Mouse (Mus musculus): ENCODE results near the gene Ephx4.

The Ephx4 gene

GRCm38 (mm10) chr5:107436185-107436584, 33.6 kb downstream of the Ephx4 start:
- no peak for DNase-seq

- peak; percentile 20 for DNase-seq
Measured at GRCm38 (mm10) chr5:107436587-107437209, 34.2 kb downstream of the Ephx4 start.

- DNase-seq, result peak; percentile 97
Measured at GRCm38 (mm10) chr5:107437464-107438281, 35.1 kb downstream of the Ephx4 start, which contains the start of gene Btbd8. Gene Btbd8, plus strand, starts transcription at chr5:107437997.

- no peak for DNase-seq
Measured at GRCm38 (mm10) chr5:107438353-107438752, 35.8 kb downstream of the Ephx4 start.

- DNase-seq, result no peak
Measured at GRCm38 (mm10) chr5:107441881-107442280, 39.3 kb downstream of the Ephx4 start.

GRCm38 (mm10) chr5:107444251-107444650, 41.7 kb downstream of the Ephx4 start:
- no peak for DNase-seq

GRCm38 (mm10) chr5:107447977-107448376, 45.4 kb downstream of the Ephx4 start:
- no peak for DNase-seq

- DNase-seq, result no peak
Measured at GRCm38 (mm10) chr5:107448784-107449183, 46.2 kb downstream of the Ephx4 start.

GRCm38 (mm10) chr5:107449620-107450019, 47.1 kb downstream of the Ephx4 start:
- DNase-seq, result no peak

GRCm38 (mm10) chr5:107450299-107450698, 47.8 kb downstream of the Ephx4 start:
- DNase-seq, result no peak

GRCm38 (mm10) chr5:107462147-107463076, 59.9 kb downstream of the Ephx4 start:
- no peak for DNase-seq

GRCm38 (mm10) chr5:107466501-107466900, 64.0 kb downstream of the Ephx4 start:
- no peak for DNase-seq

GRCm38 (mm10) chr5:107467098-107467497, 64.6 kb downstream of the Ephx4 start:
- DNase-seq, result no peak

- DNase-seq, result peak; percentile 69
Measured at GRCm38 (mm10) chr5:107470600-107471329, 68.2 kb downstream of the Ephx4 start.
